Mouse (Mus musculus) c-Kit-positive CD71-negative TER-119-negative erythroid progenitor cells, embryonic 14.5 days (primary cell): ENCODE results near the gene Adgrf1.

Experiments
- DNase-seq: peaks from one replicate; pipeline ENCODE4 v3.0.0-alpha.2; 2013; ENCODE audit warnings: low read depth

Adgrf1 gene

GRCm38 (mm10) chr17:43362881-43363280, 92.8 kb downstream of the Adgrf1 start:
- no peak for DNase-seq

GRCm38 (mm10) chr17:43363921-43364320, 93.8 kb downstream of the Adgrf1 start:
- DNase-seq = no peak

GRCm38 (mm10) chr17:43365297-43365696, 95.2 kb downstream of the Adgrf1 start:
- DNase-seq = no peak

- DNase-seq = no peak
These were observed 96.4 kb downstream of the Adgrf1 start for GRCm38 (mm10) chr17:43366486-43366885.

- no peak for DNase-seq
These were observed 98.0 kb downstream of the Adgrf1 start for GRCm38 (mm10) chr17:43368171-43368576.

GRCm38 (mm10) chr17:43372604-43373003, 102.5 kb downstream of the Adgrf1 start:
- DNase-seq = no peak

GRCm38 (mm10) chr17:43374020-43374419, 103.9 kb downstream of the Adgrf1 start:
- DNase-seq = no peak
